Mouse (Mus musculus) heart, embryonic 10.5 days (tissue): Measurements from ENCODE around the gene Cacna1s. TPM values are rescaled to one million over a fixed set of nuclear protein-coding genes. Genes with fewer than 3 reads are reported as not detected.
A peak's percentile ranks its signal among the peaks of the same experiment; 100 is the strongest.

Experiments
- DNase-seq: peaks from one replicate; pipeline ENCODE4 v3.0.0-alpha.2; 2017; ENCODE audit warnings: low spot score
- H3K27ac ChIP-seq: fragments of 300-500 bp; sonication (generic); 2 replicates; pipeline ENCODE4 v1.5.1; 2016; ENCODE audit warnings: mild to moderate bottlenecking
- H3K27me3 ChIP-seq: fragments of 300-500 bp; sonication (generic); 2 replicates; pipeline ENCODE4 v1.6.1; 2016; ENCODE audit warnings: mild to moderate bottlenecking; ENCODE audit not compliant: poor library complexity, insufficient read depth, severe bottlenecking
- H3K36me3 ChIP-seq: fragments of 300-500 bp; sonication (generic); 2 replicates; pipeline ENCODE4 v1.6.1; 2016; ENCODE audit warnings: mild to moderate bottlenecking, moderate library complexity
- H3K4me1 ChIP-seq: fragments of 300-500 bp; sonication (generic); 2 replicates; pipeline ENCODE4 v1.6.1; 2016; ENCODE audit warnings: mild to moderate bottlenecking
- H3K4me3 ChIP-seq: fragments of 300-500 bp; sonication (generic); 2 replicates; pipeline ENCODE4 v1.5.1; 2016; ENCODE audit warnings: mild to moderate bottlenecking, moderate library complexity
- H3K9me3 ChIP-seq: fragments of 300-500 bp; sonication (generic); 2 replicates; pipeline ENCODE4 v1.6.1; 2016; ENCODE audit warnings: mild to moderate bottlenecking, moderate library complexity
- WGBS: fragments of 180-500 bp; shearing (Covaris S2); methylation state at CpG from one replicate; pipeline ENCODE4 v1.1.7; 2016; 5-methylcytosine and 5-hydroxymethylcytosine counted together
- polyA plus RNA-seq: library from polyadenylated mRNA; unstranded; fragments of >200 nt; fragmentation: Nextera tagmentation; extraction: Ambion mirVana; gene quantifications from 2 replicates; pipeline ENCODE4 v1.2.1, GENCODE M21; 2016

Cacna1s gene
- polyA plus RNA-seq, 1 experiment from 2014 or later = 1.3 TPM

- Histone ChIP-seq H3K4me3 (peak overlapping the region; percentile 40), H3K36me3 (peaks cover 86% of the 10 kb centered on the region)
Measured at GRCm38 (mm10) chr1:136159830-136160229, 107.3 kb downstream of the Cacna1s start.

DNA sequence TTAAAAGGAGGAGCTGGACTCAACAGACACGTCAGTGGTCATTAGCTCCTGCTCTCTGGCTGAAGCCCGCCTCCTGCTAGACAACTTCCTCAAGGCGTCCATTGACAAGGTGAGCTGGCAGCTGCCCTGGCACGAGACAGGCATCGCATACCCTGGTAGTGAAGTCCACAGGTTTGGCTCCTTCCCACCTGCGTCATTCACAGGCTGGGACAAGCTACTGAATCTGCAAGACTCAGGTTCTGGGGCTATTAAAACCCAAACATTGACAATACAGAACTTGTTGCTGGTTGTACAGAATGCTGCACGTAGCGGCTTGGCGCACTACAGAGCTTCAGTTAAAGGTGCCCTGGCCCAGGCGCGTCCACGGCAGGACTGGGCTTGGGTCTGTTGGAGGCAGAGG, 107.7 kb downstream of the Cacna1s start:
- Histone ChIP-seq H3K27me3 (no peaks in the 10 kb centered on the region; the same call in 1 of the 2 replicates), H3K36me3 (peaks cover 86% of the 10 kb centered on the region), H3K9me3 (no peaks in the 10 kb centered on the region), H3K4me1 (peaks cover 8% of the 10 kb centered on the region), H3K4me3 (no peak overlapping the region), H3K27ac (no peak overlapping the region)
- WGBS = 93% methylated on average over 12 of the region's 12 CpGs
- no peak for DNase-seq

More at GRCm38 (mm10) chr1:136159830-136160229, 107.3 kb downstream of the Cacna1s start:
- H3K9me3 ChIP-seq = no peaks in the 10 kb centered on the region
- no peak overlapping the region for H3K27ac ChIP-seq
- DNase-seq = no peak
- peaks cover 8% of the 10 kb centered on the region for H3K4me1 ChIP-seq
- 45% methylated on average over 12 of the region's 12 CpGs for WGBS
- H3K27me3 ChIP-seq = no peaks in the 10 kb centered on the region; the same call in 1 of the 2 replicates

DNA sequence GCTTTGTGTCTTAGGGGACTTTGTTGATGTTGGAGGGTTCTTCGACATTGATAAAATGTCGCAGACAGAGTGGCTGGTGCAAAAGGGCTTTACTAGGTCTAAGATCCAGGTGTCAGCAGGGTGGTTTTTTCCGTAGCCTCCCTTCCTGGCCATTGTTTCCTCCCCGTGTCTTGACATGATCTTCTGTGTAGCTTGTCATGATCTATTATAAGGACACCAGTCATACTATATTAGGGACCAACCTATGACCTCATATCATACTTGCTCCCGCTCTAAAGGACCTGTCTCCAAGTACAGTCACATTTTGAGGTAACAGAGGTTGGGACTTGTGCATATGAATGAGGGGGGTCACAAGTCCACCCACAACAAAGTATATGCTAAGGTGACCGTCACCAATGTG, 108.4 kb downstream of the Cacna1s start:
- Histone ChIP-seq H3K9me3 (no peaks in the 10 kb centered on the region), H3K27me3 (no peaks in the 10 kb centered on the region; the same call in 1 of the 2 replicates), H3K36me3 (peaks cover 82% of the 10 kb centered on the region), H3K27ac (no peak overlapping the region), H3K4me1 (peaks cover 8% of the 10 kb centered on the region), H3K4me3 (no peak overlapping the region)
- DNase-seq = no peak
- WGBS = 88% methylated on average over 6 of the region's 6 CpGs

- WGBS = 87% methylated on average over 7 of the region's 7 CpGs
- H3K27me3 ChIP-seq = no peaks in the 10 kb centered on the region; the same call in 1 of the 2 replicates
- no peak for DNase-seq
- H3K36me3 ChIP-seq = peaks cover 78% of the 10 kb centered on the region
- H3K4me1 ChIP-seq = peaks cover 8% of the 10 kb centered on the region
- H3K4me3 ChIP-seq = no peak overlapping the region
- H3K9me3 ChIP-seq = no peaks in the 10 kb centered on the region
- H3K27ac ChIP-seq = no peak overlapping the region
Measured at GRCm38 (mm10) chr1:136161333-136161921, 108.9 kb downstream of the Cacna1s start.

- H3K4me3 ChIP-seq = no peak overlapping the region
- peaks cover 12% of the 10 kb centered on the region for H3K4me1 ChIP-seq
- H3K9me3 ChIP-seq = no peaks in the 10 kb centered on the region
- peaks cover 48% of the 10 kb centered on the region for H3K36me3 ChIP-seq
- WGBS = 68% methylated on average over 2 of the region's 2 CpGs
- H3K27me3 ChIP-seq = no peaks in the 10 kb centered on the region
- no peak overlapping the region for H3K27ac ChIP-seq
- no peak for DNase-seq
Measured at GRCm38 (mm10) chr1:136165436-136165835, 112.9 kb downstream of the Cacna1s start.

GRCm38 (mm10) chr1:136167657-136168056, 115.1 kb downstream of the Cacna1s start:
- Histone ChIP-seq H3K4me1 (peaks cover 20% of the 10 kb centered on the region), H3K9me3 (no peaks in the 10 kb centered on the region), H3K4me3 (no peak overlapping the region), H3K27me3 (peaks cover 14% of the 10 kb centered on the region; the same call in 1 of the 2 replicates), H3K27ac (no peak overlapping the region), H3K36me3 (peaks cover 39% of the 10 kb centered on the region)
- DNase-seq = no peak
- WGBS = 66% methylated on average over 8 of the region's 8 CpGs

Other genes starting within 250 kb of the Cacna1s start
- 3.3 and 6.8 TPM in 2 replicates for gene Lad1, start 234.2 kb upstream of the Cacna1s start, polyA plus RNA-seq
- gene Tnnt2, start 216.4 kb upstream of the Cacna1s start, polyA plus RNA-seq = 2,168 and 3,634 TPM in 2 replicates
- gene Pkp1, start 133.5 kb upstream of the Cacna1s start, polyA plus RNA-seq = 0.04 TPM in 1 of 2 replicates, not detected in the other
- not detected in 2 replicates for gene Igfn1, start 46.4 kb upstream of the Cacna1s start, polyA plus RNA-seq
- 155 and 166 TPM in 2 replicates for gene Tmem9, start 44.6 kb upstream of the Cacna1s start, polyA plus RNA-seq
- not detected in 2 replicates for gene Ascl5, start 1.9 kb upstream of the Cacna1s start, polyA plus RNA-seq
- gene Kif21b, start 78.6 kb downstream of the Cacna1s start, polyA plus RNA-seq = 4.6 and 5.4 TPM in 2 replicates
- gene Mroh3, start 160.1 kb downstream of the Cacna1s start, polyA plus RNA-seq = 0.11 TPM in 1 of 2 replicates, not detected in the other
- gene Inava, start 181.5 kb downstream of the Cacna1s start, polyA plus RNA-seq = 2.5 and 7.9 TPM in 2 replicates
- not detected in 2 replicates for gene Gpr25, start 208.1 kb downstream of the Cacna1s start, polyA plus RNA-seq